Mouse (Mus musculus) cerebellum, adult 8-10 months (tissue): ENCODE measurements around the gene Fosl1.
"Not testable (repeated sequence)": the region's sequence is repeated elsewhere in the genome, so short reads cannot be mapped to it uniquely, and the experiment has no call there.

Experiments used
- DNase-seq: peaks from one replicate; pipeline ENCODE4 v3.0.0; 2022

The Fosl1 gene

GRCm38 (mm10) chr19:5447515-5448353, at the start of gene Fosl1:
Gene Fosl1, plus strand, starts transcription at chr19:5447547.
- peak; percentile 61 for DNase-seq

DNA sequence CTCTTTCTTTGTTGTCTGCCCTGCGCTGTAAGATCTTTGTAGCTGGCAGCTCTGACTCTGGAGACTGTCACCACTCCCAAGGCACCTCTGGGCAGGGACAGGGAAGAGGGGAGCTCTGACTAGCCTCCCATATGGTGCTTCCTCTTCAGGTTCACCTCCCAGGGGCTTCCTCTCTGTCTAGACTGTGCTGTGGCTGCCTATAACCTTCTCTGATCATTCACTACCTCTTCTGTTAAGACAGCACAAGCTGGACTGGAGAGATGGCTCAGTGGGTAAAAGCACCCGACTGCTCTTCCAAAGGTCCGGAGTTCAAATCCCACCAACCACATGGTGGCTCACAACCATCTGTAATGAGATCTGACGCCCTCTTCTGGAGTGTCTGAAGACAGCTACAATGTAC, 46.3 kb upstream of the Fosl1 start:
- not testable (repeated sequence) for DNase-seq

- no peak for DNase-seq
Observed at GRCm38 (mm10) chr19:5402293-5402692, 45.1 kb upstream of the Fosl1 start, which contains the start of gene Tsga10ip. Gene Tsga10ip, minus strand, starts transcription at chr19:5402526.

- no peak for DNase-seq
Observed at GRCm38 (mm10) chr19:5405924-5406323, 41.4 kb upstream of the Fosl1 start.

- peak; percentile 53 for DNase-seq
Observed at GRCm38 (mm10) chr19:5406531-5407126, 40.7 kb upstream of the Fosl1 start.

DNA sequence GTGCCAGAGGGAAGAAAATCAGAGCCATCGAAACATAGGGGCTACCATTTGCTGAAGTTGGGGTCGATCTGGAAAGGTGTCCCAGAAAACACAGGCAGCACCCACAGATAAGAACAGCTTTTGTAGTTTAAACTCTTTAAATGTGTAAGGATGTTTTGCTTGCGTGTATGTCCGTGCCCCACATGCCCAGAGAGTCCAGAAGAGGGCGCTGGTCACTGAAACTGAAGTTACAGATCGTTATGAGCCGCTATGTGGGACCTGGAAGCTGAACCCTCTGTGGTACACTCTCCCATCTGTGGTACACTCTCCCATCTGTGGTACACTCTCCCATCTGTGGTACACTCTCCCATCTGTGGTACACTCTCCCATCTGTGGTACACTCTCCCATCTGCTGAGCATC, 40.2 kb upstream of the Fosl1 start:
- DNase-seq: peak; percentile 74

- no peak for DNase-seq
Observed at GRCm38 (mm10) chr19:5408057-5409001, 39.0 kb upstream of the Fosl1 start.

DNA sequence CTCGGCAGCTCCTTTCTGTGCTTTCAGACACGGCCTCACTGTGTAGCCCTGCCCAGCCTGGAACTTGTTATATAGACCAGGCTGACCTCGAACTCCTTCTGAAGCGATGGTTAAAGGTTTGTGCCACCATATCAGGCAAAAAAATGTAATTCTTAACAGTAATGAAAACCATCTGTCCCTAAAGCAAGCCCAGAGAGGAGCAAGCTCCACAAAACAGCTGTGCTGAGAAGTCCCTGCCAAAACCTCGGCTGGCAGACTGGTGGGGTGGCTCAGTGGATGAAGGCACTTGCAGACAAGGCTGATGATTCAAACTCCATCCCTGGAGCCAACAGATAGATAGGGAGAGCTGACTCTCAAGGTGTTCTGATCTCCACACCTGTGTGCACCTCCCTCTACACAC, 38.3 kb upstream of the Fosl1 start:
- DNase-seq: no peak

GRCm38 (mm10) chr19:5410641-5411040, 36.7 kb upstream of the Fosl1 start:
- no peak for DNase-seq

DNA sequence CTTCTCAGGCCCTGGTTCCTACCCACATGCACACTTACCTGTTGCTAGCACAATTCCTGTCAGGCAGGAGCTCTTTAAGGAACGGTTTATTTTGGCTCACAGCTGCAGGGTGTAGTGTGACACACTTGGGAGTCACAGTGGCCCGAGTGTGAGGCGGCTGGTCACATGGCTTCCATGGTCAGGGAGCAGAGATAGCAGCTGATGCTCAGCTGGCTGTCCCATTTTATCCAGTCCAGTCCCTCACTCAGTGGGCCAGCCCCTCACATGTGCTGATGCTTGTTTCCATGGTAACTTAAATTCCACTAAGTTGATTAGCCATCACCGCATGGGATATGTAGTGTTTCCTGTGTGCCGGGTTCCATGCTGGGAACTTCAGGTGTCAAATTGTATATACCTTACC, 35.4 kb upstream of the Fosl1 start:
- no peak for DNase-seq

- DNase-seq: no peak
Observed at GRCm38 (mm10) chr19:5413840-5414239, 33.5 kb upstream of the Fosl1 start.

- no peak for DNase-seq
Observed at GRCm38 (mm10) chr19:5414534-5414957, 32.8 kb upstream of the Fosl1 start.

- DNase-seq: no peak
Observed at GRCm38 (mm10) chr19:5418750-5419466, 28.4 kb upstream of the Fosl1 start.

- DNase-seq: no peak
Observed at GRCm38 (mm10) chr19:5419630-5420029, 27.7 kb upstream of the Fosl1 start.

DNA sequence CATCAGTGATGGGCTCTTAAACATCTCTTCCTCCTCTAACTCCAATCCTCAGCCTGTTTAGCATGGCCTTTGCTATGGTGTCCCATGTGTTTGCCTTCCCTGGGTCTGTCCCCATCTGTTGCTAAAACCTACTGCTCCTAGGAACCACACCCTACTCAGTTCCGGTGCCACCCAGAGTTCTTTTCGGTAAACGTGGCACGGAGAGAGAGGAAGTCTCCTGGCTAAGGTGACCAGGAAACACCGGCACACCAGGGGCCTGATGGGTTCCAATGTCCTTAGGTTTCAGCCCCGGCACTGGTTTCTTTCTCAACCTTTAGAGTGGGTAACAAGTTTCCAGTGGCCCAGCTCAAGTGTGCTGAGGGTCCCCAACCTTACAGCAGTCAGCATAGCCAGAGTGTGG, 26.8 kb upstream of the Fosl1 start:
- DNase-seq: no peak

GRCm38 (mm10) chr19:5421784-5422183, 25.6 kb upstream of the Fosl1 start:
- DNase-seq: no peak

- DNase-seq: peak; percentile 38
Observed at GRCm38 (mm10) chr19:5422267-5422666, 25.1 kb upstream of the Fosl1 start.

GRCm38 (mm10) chr19:5422895-5423443, 24.4 kb upstream of the Fosl1 start:
- peak; percentile 31 for DNase-seq

DNA sequence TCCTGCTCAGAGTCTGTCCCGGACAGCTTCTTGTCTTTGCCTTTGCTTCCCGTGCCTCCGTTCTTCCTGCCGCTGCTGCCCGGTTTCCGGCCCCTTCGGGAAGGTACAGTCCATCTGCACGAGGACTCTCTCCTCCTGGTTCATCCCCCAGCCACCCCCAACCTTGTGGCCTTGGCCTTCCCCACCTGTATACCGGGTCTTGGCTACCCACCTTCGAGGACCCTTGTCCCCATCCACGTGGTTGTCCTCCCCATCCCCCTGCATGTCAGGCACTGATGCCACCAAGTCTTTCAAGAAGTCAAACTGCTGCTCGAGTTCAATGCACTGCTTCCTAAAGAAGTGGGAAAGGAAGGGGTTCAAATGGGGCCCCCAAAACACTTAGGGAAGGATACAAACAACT, 23.8 kb upstream of the Fosl1 start:
- DNase-seq: peak; percentile 43

DNA sequence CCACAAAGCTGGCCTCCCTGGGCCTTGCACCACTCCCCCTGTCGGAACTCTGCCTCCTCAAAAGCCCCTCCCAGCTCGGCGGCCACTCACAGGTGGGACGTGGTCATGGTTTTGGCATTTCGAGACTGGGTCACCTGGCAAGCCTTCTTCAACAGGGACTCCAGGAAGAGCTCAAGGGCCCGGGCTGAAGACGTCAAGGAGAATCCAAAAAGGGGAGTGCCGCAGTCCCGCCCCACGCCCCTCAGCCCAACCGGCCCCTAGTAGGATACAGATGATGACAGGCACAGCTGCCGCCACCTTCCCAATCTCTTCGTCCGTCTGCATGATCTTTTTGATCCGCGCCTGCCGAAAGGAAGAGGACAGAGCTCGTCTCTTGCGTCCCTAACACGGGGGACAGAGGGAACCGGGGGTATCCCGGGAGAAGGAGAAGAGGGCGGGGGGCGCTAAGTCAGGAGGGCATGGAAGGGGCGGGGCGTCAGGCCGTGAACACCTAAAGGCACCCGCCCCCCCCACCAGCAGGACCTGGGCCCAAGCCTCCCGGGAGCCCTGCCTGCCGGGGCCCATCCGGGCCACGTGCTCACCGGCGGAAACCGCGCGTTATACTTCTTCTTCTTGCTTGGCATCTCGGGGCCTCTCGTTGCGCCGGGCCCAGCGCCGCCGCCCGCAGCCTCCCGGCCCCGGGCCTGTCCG, 23.1 kb upstream of the Fosl1 start:
- peak; percentile 76 for DNase-seq
